Mouse (Mus musculus): ENCODE data around the gene Sva. TPM values are rescaled to one million over a fixed set of nuclear protein-coding genes. Genes with fewer than 3 reads are reported as not detected.

Sva gene
- polyA plus RNA-seq (2012; rRNA removed) = not detected in 2 replicates
- not detected in 2 replicates for polyA plus RNA-seq (2014; fragmentation: Nextera tagmentation; extraction: Ambion mirVana)

DNA sequence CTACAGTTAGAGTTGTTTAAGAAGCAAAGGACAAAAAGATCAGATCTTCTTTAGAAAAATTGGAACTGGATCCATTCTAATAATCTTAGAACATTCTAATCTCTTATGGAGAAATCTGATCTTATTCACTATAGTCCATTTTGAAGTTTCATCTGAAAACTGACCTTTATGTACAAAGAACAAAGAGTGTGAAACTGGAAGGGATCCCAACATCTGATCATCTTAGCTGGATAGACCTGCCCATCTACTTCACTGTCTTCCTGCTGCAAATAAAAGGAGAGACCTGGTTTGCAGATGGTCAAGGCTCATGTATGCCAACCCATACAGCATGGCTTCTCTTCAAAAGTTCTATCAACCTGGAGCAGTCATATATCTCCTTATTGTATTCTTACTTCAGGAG is at the start of gene Sva:
TSS of gene Sva (plus strand) at position 301 of the 400 bp plus-strand sequence.
- ATAC-seq (ENCODE audit: insufficient read depth) (no peak), DNase-seq (ENCODE audit: low read depth in 3 of 3, low spot score in 3 of 3) (no peak)
- Histone ChIP-seq H3K9me3 (ENCODE audit: control insufficient read depth, low read length) (no peaks in the 10 kb centered on the region), H3K27ac (no peak within 1 kb of the TSS), H3K4me3 (ENCODE audit: insufficient read depth in 1 of 2, low read depth in 2 of 2, low read length in 2 of 2) (no peak within 1 kb of the TSS), H3K4me1 (replicated peaks; ENCODE audit: control insufficient read depth in 2 of 2, insufficient read depth in 2 of 2, low read length in 1 of 2) (no peaks in the 10 kb centered on the region), H3K4me2 (ENCODE audit: low read depth) (no peak within 1 kb of the TSS), H3K27me3 (ENCODE audit: control insufficient read depth, insufficient read depth, low read length) (no peaks in the 10 kb centered on the region), H3K36me3 (replicated peaks; ENCODE audit: control insufficient read depth, insufficient read depth, low read depth) (no peaks in the 10 kb centered on the region), H3K9ac (replicated peaks) (no peak within 1 kb of the TSS)
- no peak for TF ChIP-seq CTCF (IDR thresholded peaks at IDR 0.05; ENCODE audit: low read depth)
- TF ChIP-seq EP300 (IDR thresholded peaks at IDR 0.05; ENCODE audit: low read depth) = no peak

Other genes starting within 250 kb of the Sva start
- not detected in 2 replicates for gene Pip, start 190.9 kb upstream of the Sva start, polyA plus RNA-seq (2012; rRNA removed)
- not detected in 2 replicates for gene Pip, start 190.9 kb upstream of the Sva start, polyA plus RNA-seq (2014; fragmentation: Nextera tagmentation; extraction: Ambion mirVana)
- not detected in 2 replicates for gene Sval2, start 185.4 kb upstream of the Sva start, polyA plus RNA-seq (2012; rRNA removed)
- gene Sval2, start 185.4 kb upstream of the Sva start, polyA plus RNA-seq (2014; fragmentation: Nextera tagmentation; extraction: Ambion mirVana) = not detected in 2 replicates
- not detected in 2 replicates for gene Sval1, start 86.8 kb upstream of the Sva start, polyA plus RNA-seq (2012; rRNA removed)
- not detected in 2 replicates for gene Sval1, start 86.8 kb upstream of the Sva start, polyA plus RNA-seq (2014; fragmentation: Nextera tagmentation; extraction: Ambion mirVana)
- not detected in 2 replicates for gene Sval3, start 70.3 kb upstream of the Sva start, polyA plus RNA-seq (2012; rRNA removed)
- gene Sval3, start 70.3 kb upstream of the Sva start, polyA plus RNA-seq (2014; fragmentation: Nextera tagmentation; extraction: Ambion mirVana) = not detected in 2 replicates
- not detected in 2 replicates for gene Tas2r139, start 102.5 kb downstream of the Sva start, polyA plus RNA-seq (2012; rRNA removed)
- not detected in 2 replicates for gene Tas2r139, start 102.5 kb downstream of the Sva start, polyA plus RNA-seq (2014; fragmentation: Nextera tagmentation; extraction: Ambion mirVana)
- not detected in 2 replicates for gene Tas2r144, start 176.9 kb downstream of the Sva start, polyA plus RNA-seq (2012; rRNA removed)
- not detected in 2 replicates for gene Tas2r144, start 176.9 kb downstream of the Sva start, polyA plus RNA-seq (2014; fragmentation: Nextera tagmentation; extraction: Ambion mirVana)
- 4.0 and 4.7 TPM in 2 replicates for gene Gstk1, start 207.5 kb downstream of the Sva start, polyA plus RNA-seq (2012; rRNA removed)
- 5.6 and 6.3 TPM in 2 replicates for gene Gstk1, start 207.5 kb downstream of the Sva start, polyA plus RNA-seq (2014; fragmentation: Nextera tagmentation; extraction: Ambion mirVana)
- gene Tmem139, start 223.6 kb downstream of the Sva start, polyA plus RNA-seq (2012; rRNA removed) = 0.02 and 0.03 TPM in 2 replicates
- not detected in 2 replicates for gene Tmem139, start 223.6 kb downstream of the Sva start, polyA plus RNA-seq (2014; fragmentation: Nextera tagmentation; extraction: Ambion mirVana)
- 26.1 and 27.0 TPM in 2 replicates for gene Casp2, start 226.6 kb downstream of the Sva start, polyA plus RNA-seq (2012; rRNA removed)
- 21.9 and 25.0 TPM in 2 replicates for gene Casp2, start 226.6 kb downstream of the Sva start, polyA plus RNA-seq (2014; fragmentation: Nextera tagmentation; extraction: Ambion mirVana)
- gene Clcn1, start 248.3 kb downstream of the Sva start, polyA plus RNA-seq (2012; rRNA removed) = 0.17 and 0.30 TPM in 2 replicates
- gene Clcn1, start 248.3 kb downstream of the Sva start, polyA plus RNA-seq (2014; fragmentation: Nextera tagmentation; extraction: Ambion mirVana) = 0.05 TPM in 1 of 2 replicates, not detected in the other